Mouse (Mus musculus) forebrain, embryonic 14.5 days (tissue): ENCODE results near the gene Pip5k1b. TPM values are rescaled to one million over a fixed set of nuclear protein-coding genes. Genes with fewer than 3 reads are reported as not detected.

ENCODE experiments used
- ATAC-seq: fragments of 200-750 bp; cut with Nextera tagmentation; 2 replicates; pipeline ENCODE4 v1.8.0; 2017; ENCODE audit warnings: mild to moderate bottlenecking, moderate library complexity
- DNase-seq: peaks from one replicate; pipeline ENCODE4 v3.0.0-alpha.2; 2015; ENCODE audit warnings: low spot score
- H3K27ac ChIP-seq: fragments of 300-500 bp; sonication (generic); 2 replicates; pipeline ENCODE4 v1.5.1; 2014; ENCODE audit warnings: low read depth, mild to moderate bottlenecking, control low read depth, low read length, moderate library complexity
- H3K27me3 ChIP-seq: fragments of 300-500 bp; sonication (generic); replicated peaks from 2 replicates; pipeline ENCODE4 v1.6.1; 2014; ENCODE audit warnings: low read length, control low read depth, mixed read lengths; ENCODE audit not compliant: control insufficient read depth, insufficient read depth
- H3K36me3 ChIP-seq: fragments of 300-500 bp; sonication (generic); 2 replicates; pipeline ENCODE4 v1.6.1; 2014; ENCODE audit warnings: low read length, control low read depth; ENCODE audit not compliant: control insufficient read depth, insufficient read depth
- H3K4me1 ChIP-seq: fragments of 300-500 bp; sonication (generic); 2 replicates; pipeline ENCODE4 v1.6.1; 2014; ENCODE audit warnings: antibody characterized with exemption, low read length, control low read depth; ENCODE audit not compliant: control insufficient read depth, insufficient read depth
- H3K4me2 ChIP-seq: fragments of 300-500 bp; sonication (generic); 2 replicates; pipeline ENCODE4 v1.6.1; 2014; ENCODE audit warnings: mild to moderate bottlenecking, control low read depth, low read length
- H3K4me3 ChIP-seq: fragments of 300-500 bp; sonication (generic); 2 replicates; pipeline ENCODE4 v1.5.1; 2014; ENCODE audit warnings: low read depth, low read length, control low read depth
- H3K9ac ChIP-seq: fragments of 300-500 bp; sonication (generic); 2 replicates; pipeline ENCODE4 v1.6.1; 2014; ENCODE audit warnings: mild to moderate bottlenecking, low read length, control low read depth, moderate library complexity
- H3K9me3 ChIP-seq: fragments of 300-500 bp; sonication (generic); replicated peaks from 2 replicates; pipeline ENCODE4 v1.6.1; 2016; ENCODE audit warnings: low read length, control low read depth, mixed read lengths; ENCODE audit not compliant: control insufficient read depth
- WGBS: fragments of 180-500 bp; shearing (Covaris S2); extraction: QIAGEN DNeasy Blood & Tissue Kit; methylation state at CpG from one replicate; pipeline ENCODE4 v1.1.7; 2014; 5-methylcytosine and 5-hydroxymethylcytosine counted together
- polyA plus RNA-seq: library from polyadenylated mRNA; unstranded; fragments of >200 nt; fragmentation: Nextera tagmentation; extraction: Ambion mirVana; gene quantifications from 2 replicates; pipeline ENCODE4 v1.2.1, GENCODE M21; 2014

Pip5k1b gene
- polyA plus RNA-seq, 1 experiment from 2014 or later, result 2.1 TPM

- no peak overlapping the region for H3K27ac ChIP-seq
- peaks cover 15% of the 10 kb centered on the region for H3K4me1 ChIP-seq
- no peak overlapping the region for H3K9ac ChIP-seq
- H3K4me3 ChIP-seq, result no peak overlapping the region
- H3K27me3 ChIP-seq, result no peaks in the 10 kb centered on the region
- H3K36me3 ChIP-seq, result peaks cover 9% of the 10 kb centered on the region; the same call in 1 of the 2 replicates
- DNase-seq, result peak; percentile 92
- WGBS, result 41% methylated on average over 16 of the region's 16 CpGs
- H3K9me3 ChIP-seq, result no peaks in the 10 kb centered on the region
- peak overlapping the region; percentile 12; the same call in 1 of the 2 replicates for H3K4me2 ChIP-seq
- peak; percentile 83 for ATAC-seq
These were observed 283.8 kb downstream of the Pip5k1b start for GRCm38 (mm10) chr19:24271746-24272426.

- no peak for DNase-seq
- no peaks in the 10 kb centered on the region for H3K9me3 ChIP-seq
- peak; percentile 57 for ATAC-seq
- peaks cover 9% of the 10 kb centered on the region; the same call in 1 of the 2 replicates for H3K36me3 ChIP-seq
- H3K27me3 ChIP-seq, result no peaks in the 10 kb centered on the region
- peak overlapping the region; percentile 12; the same call in 1 of the 2 replicates for H3K4me2 ChIP-seq
- no peak overlapping the region for H3K9ac ChIP-seq
- H3K4me3 ChIP-seq, result no peak overlapping the region
- WGBS, result 41% methylated on average over 7 of the region's 7 CpGs
- no peak overlapping the region for H3K27ac ChIP-seq
- peaks cover 15% of the 10 kb centered on the region for H3K4me1 ChIP-seq
These were observed 284.3 kb downstream of the Pip5k1b start for GRCm38 (mm10) chr19:24271326-24271725.

GRCm38 (mm10) chr19:24268531-24268930, 287.1 kb downstream of the Pip5k1b start:
- H3K4me1 ChIP-seq, result peaks cover 15% of the 10 kb centered on the region
- no peaks in the 10 kb centered on the region for H3K9me3 ChIP-seq
- no peaks in the 10 kb centered on the region for H3K27me3 ChIP-seq
- peak; percentile 82 for ATAC-seq
- WGBS, result 2% methylated on average over 4 of the region's 4 CpGs
- DNase-seq, result peak; percentile 86
- H3K27ac ChIP-seq, result peak overlapping the region; percentile 79
- peaks cover 25% of the 10 kb centered on the region; the same call in 1 of the 2 replicates for H3K36me3 ChIP-seq
- peak overlapping the region; percentile 37; the same call in 1 of the 2 replicates for H3K4me2 ChIP-seq
- H3K4me3 ChIP-seq, result no peak overlapping the region
- H3K9ac ChIP-seq, result peak overlapping the region; percentile 37; the same call in 1 of the 2 replicates

GRCm38 (mm10) chr19:24266046-24266830, 289.4 kb downstream of the Pip5k1b start:
- Histone ChIP-seq H3K27ac (no peak overlapping the region), H3K27me3 (no peaks in the 10 kb centered on the region), H3K9me3 (no peaks in the 10 kb centered on the region), H3K4me1 (peaks cover 15% of the 10 kb centered on the region), H3K9ac (no peak overlapping the region), H3K4me2 (no peak overlapping the region), H3K4me3 (no peak overlapping the region), H3K36me3 (peaks cover 33% of the 10 kb centered on the region; the same call in 1 of the 2 replicates)
- 87% methylated on average over 7 of the region's 7 CpGs for WGBS
- ATAC-seq, result no peak
- no peak for DNase-seq

- H3K9me3 ChIP-seq, result no peaks in the 10 kb centered on the region
- peaks cover 11% of the 10 kb centered on the region for H3K4me1 ChIP-seq
- peaks cover 30% of the 10 kb centered on the region; the same call in 1 of the 2 replicates for H3K36me3 ChIP-seq
- ATAC-seq (peak; percentile 58), DNase-seq (peak; percentile 87)
- 40% methylated on average over 7 of the region's 7 CpGs for WGBS
- H3K27ac ChIP-seq, result no peak overlapping the region
- no peak overlapping the region for H3K9ac ChIP-seq
- no peak overlapping the region for H3K4me3 ChIP-seq
- no peaks in the 10 kb centered on the region for H3K27me3 ChIP-seq
- H3K4me2 ChIP-seq, result no peak overlapping the region
These were observed 290.7 kb downstream of the Pip5k1b start for GRCm38 (mm10) chr19:24264991-24265390.

GRCm38 (mm10) chr19:24262736-24263135, 292.9 kb downstream of the Pip5k1b start:
- Histone ChIP-seq H3K27me3 (no peaks in the 10 kb centered on the region), H3K9me3 (no peaks in the 10 kb centered on the region), H3K4me2 (no peak overlapping the region), H3K9ac (no peak overlapping the region), H3K4me3 (no peak overlapping the region), H3K36me3 (peaks cover 30% of the 10 kb centered on the region; the same call in 1 of the 2 replicates), H3K4me1 (peaks cover 2% of the 10 kb centered on the region; the same call in 1 of the 2 replicates), H3K27ac (no peak overlapping the region)
- 94% methylated on average over 14 of the region's 14 CpGs for WGBS
- DNase-seq (no peak), ATAC-seq (no peak)

- DNase-seq (no peak), ATAC-seq (no peak; the same call in 1 of the 2 replicates)
These were observed 296.0 kb downstream of the Pip5k1b start for GRCm38 (mm10) chr19:24259390-24260351.

GRCm38 (mm10) chr19:24258368-24258767, 297.3 kb downstream of the Pip5k1b start:
- Histone ChIP-seq H3K9me3 (no peaks in the 10 kb centered on the region), H3K27ac (no peak overlapping the region), H3K27me3 (no peaks in the 10 kb centered on the region), H3K9ac (no peak overlapping the region), H3K4me1 (peaks cover 7% of the 10 kb centered on the region; the same call in 1 of the 2 replicates), H3K4me2 (no peak overlapping the region), H3K4me3 (no peak overlapping the region), H3K36me3 (0 out of 2 replicates have a peak, but pooled peaks cover 9% of the 10 kb centered on the region)
- WGBS, result 83% methylated on average over 5 of the region's 5 CpGs
- ATAC-seq (no peak), DNase-seq (no peak)

More at GRCm38 (mm10) chr19:24259390-24260351, 296.0 kb downstream of the Pip5k1b start:
- no peak overlapping the region for H3K9ac ChIP-seq
- H3K36me3 ChIP-seq, result peaks cover 18% of the 10 kb centered on the region; the same call in 1 of the 2 replicates
- no peaks in the 10 kb centered on the region for H3K4me1 ChIP-seq
- no peak overlapping the region for H3K27ac ChIP-seq
- no peaks in the 10 kb centered on the region for H3K9me3 ChIP-seq
- H3K27me3 ChIP-seq, result no peaks in the 10 kb centered on the region
- WGBS, result 61% methylated on average over 12 of the region's 12 CpGs
- H3K4me2 ChIP-seq, result no peak overlapping the region
- H3K4me3 ChIP-seq, result no peak overlapping the region
